8 mouse cellular contexts compared by ENCODE assay signal in the genomic region with DNA sequence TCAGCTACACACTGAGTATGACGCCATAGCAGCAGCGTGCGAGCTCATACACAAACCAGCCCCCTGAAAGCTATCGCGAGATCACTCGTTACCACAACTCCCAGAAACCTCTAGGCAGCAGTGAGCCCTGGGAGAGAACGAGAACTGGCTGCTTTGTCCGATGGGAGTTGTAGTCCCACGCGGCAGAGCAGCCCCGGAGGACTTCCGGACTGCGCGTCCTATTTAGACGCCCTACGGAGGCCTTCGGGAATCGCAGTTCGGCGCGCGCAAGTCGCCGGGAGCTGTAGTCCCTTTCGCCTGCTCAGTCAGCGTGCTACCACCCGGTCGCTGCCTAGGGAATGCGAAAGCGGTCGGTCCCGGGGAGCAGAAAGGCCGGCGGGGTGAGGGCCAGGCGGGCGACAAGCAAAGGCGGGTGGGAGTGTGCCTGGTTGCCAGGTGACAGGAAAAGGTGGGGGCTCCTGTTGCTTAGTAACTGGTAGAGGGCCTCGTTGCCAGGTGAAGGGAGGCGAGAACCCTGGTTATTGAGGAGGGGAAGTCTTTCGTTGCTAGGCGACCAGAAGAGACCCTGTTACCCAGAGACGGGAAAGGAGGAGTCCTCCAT. TPM values are rescaled to one million over a fixed set of nuclear protein-coding genes. Genes with fewer than 3 reads are reported as not detected.
DNase-seq lines count a peak whose midpoint lies in the region; ATAC-seq and TF ChIP-seq lines count a peak whose summit lies in the region.

A gene (plus strand): TSS at position 170 of the 601 bp plus-strand sequence.

- H3K27ac ChIP-seq in bone marrow macrophage, adult 2 months (ENCODE audit: insufficient read depth, low read depth, low read length): 0 out of 2 replicates have a peak within 1 kb of the TSS, but pooled peaks have one; percentile 5
- no peak within 1 kb of the TSS for H3K27ac ChIP-seq in embryonic fibroblast, embryonic 13.5 days (ENCODE audit: insufficient read depth, low read length)
- H3K27ac ChIP-seq in kidney, embryonic 14.5 days (ENCODE audit: low read depth, low read length): peak within 1 kb of the TSS; percentile 69; the same call in 1 of the 2 replicates
- H3K27ac ChIP-seq in limb, embryonic 15.5 days: peak within 1 kb of the TSS; percentile 80

- TF ChIP-seq CTCF in bone marrow macrophage, adult 2 months (IDR thresholded peaks at IDR 0.05; ENCODE audit: low read depth, low read length): no peak
- TF ChIP-seq CTCF in embryonic fibroblast, embryonic 13.5 days (IDR thresholded peaks at IDR 0.05; ENCODE audit: borderline replicate concordance, insufficient read depth, low read length): no peak

- peak; percentile 98 for DNase-seq in A20 (ENCODE audit: low read depth, low spot score)
- peak; percentile 98 for DNase-seq in heart, adult 9 months (ENCODE audit: low spot score in 2 of 2)
- peak; percentile 85 to 94 for DNase-seq in monocyte, adult 2 months (ENCODE audit: low read depth in 1 of 2, low spot score in 2 of 2)
- DNase-seq in spleen, postnatal 36 days (ENCODE audit: low spot score in 2 of 2): peak; percentile 96

- peak; percentile 96 for ATAC-seq in kidney, embryonic 14.5 days (ENCODE audit: low FRiP score, low TSS enrichment)
- peak; percentile 91 for ATAC-seq in limb, embryonic 15.5 days (ENCODE audit: insufficient number of reproducible peaks, low FRiP score, low TSS enrichment, low read depth)

- peaks cover 17% of the 10 kb centered on the region for H3K27me3 ChIP-seq in kidney, embryonic 14.5 days (ENCODE audit: control insufficient read depth, insufficient read depth, low read length)
- peaks cover 26% of the 10 kb centered on the region for H3K27me3 ChIP-seq in limb, embryonic 15.5 days

- peaks cover 5% of the 10 kb centered on the region for H3K4me1 ChIP-seq in bone marrow macrophage, adult 2 months (ENCODE audit: control insufficient read depth, insufficient read depth, low read length)
- no peaks in the 10 kb centered on the region for H3K4me1 ChIP-seq in embryonic fibroblast, embryonic 13.5 days (ENCODE audit: control insufficient read depth, insufficient read depth, low read length)
- peaks cover 10% of the 10 kb centered on the region for H3K4me1 ChIP-seq in kidney, embryonic 14.5 days (ENCODE audit: control insufficient read depth, insufficient read depth, low read length)
- peaks cover 32% of the 10 kb centered on the region for H3K4me1 ChIP-seq in limb, embryonic 15.5 days

- no peaks in the 10 kb centered on the region for H3K9me3 ChIP-seq in kidney, embryonic 14.5 days (ENCODE audit: control insufficient read depth, low read length)
- H3K9me3 ChIP-seq in limb, embryonic 15.5 days: no peaks in the 10 kb centered on the region

- peak within 1 kb of the TSS; percentile 72 for H3K9ac ChIP-seq in kidney, embryonic 14.5 days (ENCODE audit: low read depth, low read length)
- peak within 1 kb of the TSS; percentile 78 for H3K9ac ChIP-seq in limb, embryonic 15.5 days

- peak within 1 kb of the TSS; percentile 72 for H3K4me3 ChIP-seq in bone marrow macrophage, adult 2 months (ENCODE audit: insufficient read depth, low read length)
- peak within 1 kb of the TSS; percentile 76 for H3K4me3 ChIP-seq in embryonic fibroblast, embryonic 13.5 days (ENCODE audit: insufficient read depth, low read length)
- peak within 1 kb of the TSS; percentile 69 for H3K4me3 ChIP-seq in kidney, embryonic 14.5 days (ENCODE audit: low read length)
- peak within 1 kb of the TSS; percentile 66 for H3K4me3 ChIP-seq in limb, embryonic 15.5 days

- no peaks in the 10 kb centered on the region for H3K36me3 ChIP-seq in kidney, embryonic 14.5 days (ENCODE audit: control insufficient read depth, insufficient read depth, low read length)
- peaks cover 9% of the 10 kb centered on the region; the same call in 1 of the 2 replicates for H3K36me3 ChIP-seq in limb, embryonic 15.5 days

- no peak for TF ChIP-seq POLR2A in bone marrow macrophage, adult 2 months (IDR thresholded peaks at IDR 0.05; ENCODE audit: borderline replicate concordance, low read depth, low read length)
- TF ChIP-seq POLR2A in embryonic fibroblast, embryonic 13.5 days (IDR thresholded peaks at IDR 0.05; ENCODE audit: low read depth, low read length): peak; percentile 79

- H3K4me2 ChIP-seq in kidney, embryonic 14.5 days (replicated peaks; ENCODE audit: low read depth, low read length): peak within 1 kb of the TSS; percentile 62
- peak within 1 kb of the TSS; percentile 66 for H3K4me2 ChIP-seq in limb, embryonic 15.5 days

- WGBS in kidney, embryonic 14.5 days: under 1% methylated on average over 42 of the region's 42 CpGs
- under 1% methylated on average over 42 of the region's 42 CpGs for WGBS in limb, embryonic 15.5 days

RNA-seq across cellular contexts. Expression of the gene that starts here (rescaled TPM):
- 46.7 and 51.3 TPM in 2 replicates for polyA plus RNA-seq in bone marrow macrophage, adult 2 months (2012; ENCODE audit: insufficient read depth, insufficient read length, missing spikeins)
- polyA plus RNA-seq in embryonic fibroblast, embryonic 13.5 days (2011; ENCODE audit: insufficient read length, low read depth, missing spikeins): 53.0 and 53.9 TPM in 2 replicates
- 64.9 and 78.9 TPM in 2 replicates for polyA plus RNA-seq in kidney, embryonic 14.5 days (2014; fragmentation: Nextera tagmentation; extraction: Ambion mirVana)
- 92.9 and 121 TPM in 2 replicates for polyA plus RNA-seq in limb, embryonic 15.5 days (2015; fragmentation: Nextera tagmentation; extraction: Ambion mirVana)
